Mouse (Mus musculus): ENCODE measurements around the gene Wdr77. TPM values are rescaled to one million over a fixed set of nuclear protein-coding genes. Genes with fewer than 3 reads are reported as not detected.

Wdr77 gene
- 10 to 100 TPM; 55.2 to 92.8 TPM for polyA plus RNA-seq (2017; shearing (Covaris generic))

GRCm38 (mm10) chr3:105958974-105959580 is at the start of gene Wdr77:
Gene Wdr77 (plus strand): TSS chr3:105959369.

GRCm38 (mm10) chr3:105932240-105933071 is 26.7 kb upstream of the Wdr77 start, which contains the start of gene I830077J02Rik:
Gene I830077J02Rik (minus strand): TSS chr3:105932664.

DNA sequence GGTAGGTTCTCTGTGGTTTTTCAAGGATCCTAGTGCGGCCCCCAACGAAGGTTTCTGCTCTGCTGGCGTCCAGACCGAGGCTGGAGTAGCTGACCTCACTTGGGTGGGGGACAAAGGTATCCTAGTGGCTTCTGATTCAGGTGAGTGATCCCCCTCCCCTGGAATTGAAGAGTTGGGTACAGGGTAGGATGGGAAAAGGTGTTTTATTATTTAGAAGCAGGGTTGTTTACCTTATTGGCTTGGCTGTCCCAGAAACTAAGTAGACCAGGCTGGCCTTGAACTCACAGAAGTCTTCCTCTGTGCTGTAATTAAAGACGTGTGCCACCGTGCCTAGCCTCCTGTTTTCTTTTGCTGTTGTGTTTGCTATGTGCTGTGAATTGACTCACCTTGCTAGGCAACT is 830 bp downstream of the Wdr77 start, which contains the start of gene Atp5f1:
TSS of gene Atp5f1 (minus strand) at position 101 of the 400 bp plus-strand sequence.

DNA sequence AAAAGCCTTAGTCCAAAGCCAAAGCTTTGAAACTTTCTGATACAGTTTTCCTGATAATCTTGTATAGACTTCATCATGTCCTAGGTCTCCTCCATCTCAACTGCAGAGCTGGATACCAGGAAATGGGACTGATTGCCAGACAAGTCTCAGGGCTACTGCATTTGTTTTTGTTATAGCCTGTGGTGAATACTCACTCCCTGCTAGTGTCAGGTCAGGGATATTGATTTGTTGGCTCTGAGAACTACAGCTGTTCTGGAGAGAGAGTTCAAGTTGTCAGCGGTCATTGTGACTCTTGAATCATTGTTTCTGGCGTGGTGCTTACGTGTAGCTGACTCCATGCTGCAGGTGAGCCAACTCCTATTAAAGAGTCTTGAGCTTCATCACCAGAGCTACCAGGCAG is 14.2 kb downstream of the Wdr77 start, which contains the start of gene Ovgp1:
TSS of gene Ovgp1 (plus strand) at position 301 of the 400 bp plus-strand sequence.

DNA sequence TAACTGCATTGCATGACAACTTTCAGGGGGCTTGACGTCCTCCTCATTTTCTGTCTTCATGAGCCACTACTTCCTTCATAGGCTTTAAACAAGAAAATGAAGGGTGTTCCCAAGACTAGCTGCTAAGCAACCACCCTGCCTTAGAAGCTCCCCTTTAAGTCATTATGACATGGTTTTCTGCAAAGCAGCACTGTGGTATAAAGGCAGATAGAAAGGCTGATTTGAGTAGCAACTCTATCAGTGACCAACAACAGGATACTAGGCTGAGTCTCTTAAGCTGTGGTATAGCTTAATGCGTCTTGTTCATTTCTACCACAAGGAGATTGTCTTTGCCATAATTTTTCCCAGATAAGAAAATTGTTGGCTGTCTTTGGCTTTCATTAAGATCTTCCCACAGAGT is 55.4 kb downstream of the Wdr77 start, which contains the start of gene Pifo:
TSS of gene Pifo (minus strand) at position 101 of the 400 bp plus-strand sequence.

Other genes starting within 250 kb of the Wdr77 start
- gene Rap1a, start 158.0 kb upstream of the Wdr77 start, polyA plus RNA-seq (2017; shearing (Covaris generic)) = 100 to 1,000 TPM; 298 to 399 TPM
- under 1 TPM; 0.08 to 0.64 TPM for gene Adora3, start 88.5 kb upstream of the Wdr77 start, polyA plus RNA-seq (2017; shearing (Covaris generic))
- gene Tmigd3, start 88.5 kb upstream of the Wdr77 start, polyA plus RNA-seq (2017; shearing (Covaris generic)) = under 1 TPM in 1 of 2 experiments, not detected in 1; 0.20 TPM
- under 1 TPM; 0.58 to 0.70 TPM for gene I830077J02Rik, start 26.7 kb upstream of the Wdr77 start, polyA plus RNA-seq (2017; shearing (Covaris generic))
- gene Atp5f1, start 730 bp downstream of the Wdr77 start, polyA plus RNA-seq (2017; shearing (Covaris generic)) = 100 to 1,000 TPM; 392 to 441 TPM
- gene Ovgp1, start 14.3 kb downstream of the Wdr77 start, polyA plus RNA-seq (2017; shearing (Covaris generic)) = 1 to 10 TPM; 2.0 to 5.6 TPM
- gene Pifo, start 55.3 kb downstream of the Wdr77 start, polyA plus RNA-seq (2017; shearing (Covaris generic)) = 1 to 10 TPM in 1 of 2 experiments, under 1 TPM in 1; 0.73 to 1.0 TPM
- gene Chil5, start 73.4 kb downstream of the Wdr77 start, polyA plus RNA-seq (2017; shearing (Covaris generic)) = 10 to 100 TPM in 1 of 2 experiments, 1 to 10 TPM in 1; 1.3 to 16.9 TPM
- under 1 TPM in 1 of 2 experiments, not detected in 1; 0.12 TPM for gene Chia1, start 153.9 kb downstream of the Wdr77 start, polyA plus RNA-seq (2017; shearing (Covaris generic))
- 1 to 10 TPM in 1 of 2 experiments, not detected in 1; 9.2 TPM for gene Chil3, start 208.2 kb downstream of the Wdr77 start, polyA plus RNA-seq (2017; shearing (Covaris generic))

All from activated CD4-positive, CD25-positive, alpha-beta regulatory T cell (primary cell).